Mouse (Mus musculus): ENCODE data around the gene Usp7. TPM values are rescaled to one million over a fixed set of nuclear protein-coding genes. Genes with fewer than 3 reads are reported as not detected.
"Not testable (repeated sequence)": the region's sequence is repeated elsewhere in the genome, so short reads cannot be mapped to it uniquely, and the experiment has no call there.

Usp7 gene
- polyA plus RNA-seq, 1 experiment from 2014 or later = 40.2 TPM

- peak overlapping the region; percentile 76 for H3K27ac ChIP-seq (replicated peaks; ENCODE audit: low read depth, low read length)
- under 1% methylated on average over 71 of the region's 110 CpGs for WGBS
- ATAC-seq (replicated peaks; ENCODE audit: insufficient number of reproducible peaks, low FRiP score, low TSS enrichment, low read depth) = 0 out of 2 replicates have a peak, but pooled peaks have one; percentile 29
- no peaks in the 10 kb centered on the region for H3K36me3 ChIP-seq (replicated peaks; ENCODE audit: control insufficient read depth, insufficient read depth, low read depth, low read length)
- peak overlapping the region; percentile 68 for H3K4me2 ChIP-seq (ENCODE audit: low read depth, low read length)
- H3K9me3 ChIP-seq (replicated peaks; ENCODE audit: control insufficient read depth, low read length) = no peaks in the 10 kb centered on the region
- peak overlapping the region; percentile 99 for H3K4me3 ChIP-seq (ENCODE audit: low read depth, low read length)
- H3K4me1 ChIP-seq (ENCODE audit: control insufficient read depth, insufficient read depth, low read length) = 0 out of 2 replicates have a peak, but pooled peaks cover 8% of the 10 kb centered on the region
- peak overlapping the region; percentile 97 for H3K9ac ChIP-seq (replicated peaks; ENCODE audit: low read length)
- peak; percentile 54 for DNase-seq (ENCODE audit: low spot score)
- H3K27me3 ChIP-seq (ENCODE audit: control insufficient read depth, insufficient read depth, low read length) = no peaks in the 10 kb centered on the region
Observed at GRCm38 (mm10) chr16:8737666-8738541, 54.2 kb downstream of the Usp7 start.

GRCm38 (mm10) chr16:8737341-8737665 lies 54.8 kb downstream of the Usp7 start:
- WGBS = 0% methylated on average over 11 of the region's 11 CpGs
- Histone ChIP-seq H3K9ac (replicated peaks; ENCODE audit: low read length) (peak overlapping the region; percentile 97), H3K36me3 (replicated peaks; ENCODE audit: control insufficient read depth, insufficient read depth, low read depth, low read length) (no peaks in the 10 kb centered on the region), H3K4me2 (ENCODE audit: low read depth, low read length) (peak overlapping the region; percentile 68), H3K4me1 (ENCODE audit: control insufficient read depth, insufficient read depth, low read length) (0 out of 2 replicates have a peak, but pooled peaks cover 8% of the 10 kb centered on the region), H3K27ac (replicated peaks; ENCODE audit: low read depth, low read length) (no peak overlapping the region), H3K4me3 (ENCODE audit: low read depth, low read length) (peak overlapping the region; percentile 99), H3K27me3 (ENCODE audit: control insufficient read depth, insufficient read depth, low read length) (no peaks in the 10 kb centered on the region), H3K9me3 (replicated peaks; ENCODE audit: control insufficient read depth, low read length) (no peaks in the 10 kb centered on the region)
- ATAC-seq (replicated peaks; ENCODE audit: insufficient number of reproducible peaks, low FRiP score, low TSS enrichment, low read depth) = no peak
- peak; percentile 14 for DNase-seq (ENCODE audit: low spot score)

GRCm38 (mm10) chr16:8736757-8737156 lies 55.4 kb downstream of the Usp7 start:
- Histone ChIP-seq H3K36me3 (replicated peaks; ENCODE audit: control insufficient read depth, insufficient read depth, low read depth, low read length) (no peaks in the 10 kb centered on the region), H3K27me3 (ENCODE audit: control insufficient read depth, insufficient read depth, low read length) (no peaks in the 10 kb centered on the region), H3K4me2 (ENCODE audit: low read depth, low read length) (peak overlapping the region; percentile 68), H3K4me1 (ENCODE audit: control insufficient read depth, insufficient read depth, low read length) (0 out of 2 replicates have a peak, but pooled peaks cover 8% of the 10 kb centered on the region), H3K9ac (replicated peaks; ENCODE audit: low read length) (peak overlapping the region; percentile 97), H3K4me3 (ENCODE audit: low read depth, low read length) (peak overlapping the region; percentile 99), H3K27ac (replicated peaks; ENCODE audit: low read depth, low read length) (no peak overlapping the region), H3K9me3 (replicated peaks; ENCODE audit: control insufficient read depth, low read length) (no peaks in the 10 kb centered on the region)
- WGBS = 6% methylated on average over 7 of the region's 7 CpGs
- no peak for DNase-seq (ENCODE audit: low spot score)
- no peak for ATAC-seq (replicated peaks; ENCODE audit: insufficient number of reproducible peaks, low FRiP score, low TSS enrichment, low read depth)

GRCm38 (mm10) chr16:8736032-8736431 lies 56.1 kb downstream of the Usp7 start:
- H3K27ac ChIP-seq (replicated peaks; ENCODE audit: low read depth, low read length) = no peak overlapping the region
- peak overlapping the region; percentile 26 for H3K9ac ChIP-seq (replicated peaks; ENCODE audit: low read length)
- 0 out of 2 replicates have a peak, but pooled peaks cover 8% of the 10 kb centered on the region for H3K4me1 ChIP-seq (ENCODE audit: control insufficient read depth, insufficient read depth, low read length)
- no peaks in the 10 kb centered on the region for H3K36me3 ChIP-seq (replicated peaks; ENCODE audit: control insufficient read depth, insufficient read depth, low read depth, low read length)
- WGBS = 24% methylated on average over 8 of the region's 8 CpGs
- peak overlapping the region; percentile 68 for H3K4me2 ChIP-seq (ENCODE audit: low read depth, low read length)
- H3K9me3 ChIP-seq (replicated peaks; ENCODE audit: control insufficient read depth, low read length) = no peaks in the 10 kb centered on the region
- peak overlapping the region; percentile 99 for H3K4me3 ChIP-seq (ENCODE audit: low read depth, low read length)
- H3K27me3 ChIP-seq (ENCODE audit: control insufficient read depth, insufficient read depth, low read length) = no peaks in the 10 kb centered on the region
- ATAC-seq (replicated peaks; ENCODE audit: insufficient number of reproducible peaks, low FRiP score, low TSS enrichment, low read depth) (no peak), DNase-seq (ENCODE audit: low spot score) (peak; percentile 24)

GRCm38 (mm10) chr16:8734693-8735092 lies 57.4 kb downstream of the Usp7 start:
- WGBS = 84% methylated on average over 4 of the region's 4 CpGs
- H3K36me3 ChIP-seq (replicated peaks; ENCODE audit: control insufficient read depth, insufficient read depth, low read depth, low read length) = no peaks in the 10 kb centered on the region

GRCm38 (mm10) chr16:8733624-8734023 lies 58.5 kb downstream of the Usp7 start:
- WGBS = 92% methylated on average over 4 of the region's 4 CpGs
- ATAC-seq (replicated peaks; ENCODE audit: insufficient number of reproducible peaks, low FRiP score, low TSS enrichment, low read depth) = no peak
- H3K4me1 ChIP-seq (ENCODE audit: control insufficient read depth, insufficient read depth, low read length) = 0 out of 2 replicates have a peak, but pooled peaks cover 8% of the 10 kb centered on the region

More at GRCm38 (mm10) chr16:8734693-8735092, 57.4 kb downstream of the Usp7 start:
- Histone ChIP-seq H3K9ac (replicated peaks; ENCODE audit: low read length) (no peak overlapping the region), H3K9me3 (replicated peaks; ENCODE audit: control insufficient read depth, low read length) (no peaks in the 10 kb centered on the region), H3K4me1 (ENCODE audit: control insufficient read depth, insufficient read depth, low read length) (0 out of 2 replicates have a peak, but pooled peaks cover 8% of the 10 kb centered on the region), H3K4me2 (ENCODE audit: low read depth, low read length) (no peak overlapping the region), H3K4me3 (ENCODE audit: low read depth, low read length) (no peak overlapping the region), H3K27me3 (ENCODE audit: control insufficient read depth, insufficient read depth, low read length) (no peaks in the 10 kb centered on the region), H3K27ac (replicated peaks; ENCODE audit: low read depth, low read length) (no peak overlapping the region)
- ATAC-seq (replicated peaks; ENCODE audit: insufficient number of reproducible peaks, low FRiP score, low TSS enrichment, low read depth) = no peak
- DNase-seq (ENCODE audit: low spot score) = no peak

GRCm38 (mm10) chr16:8732450-8732849 lies 59.7 kb downstream of the Usp7 start:
- H3K36me3 ChIP-seq (replicated peaks; ENCODE audit: control insufficient read depth, insufficient read depth, low read depth, low read length); H3K4me1 ChIP-seq (ENCODE audit: control insufficient read depth, insufficient read depth, low read length); ATAC-seq (replicated peaks; ENCODE audit: insufficient number of reproducible peaks, low FRiP score, low TSS enrichment, low read depth); DNase-seq (ENCODE audit: low spot score); H3K27ac ChIP-seq (replicated peaks; ENCODE audit: low read depth, low read length); H3K9ac ChIP-seq (replicated peaks; ENCODE audit: low read length); H3K4me2 ChIP-seq (ENCODE audit: low read depth, low read length); H3K4me3 ChIP-seq (ENCODE audit: low read depth, low read length); H3K9me3 ChIP-seq (replicated peaks; ENCODE audit: control insufficient read depth, low read length); H3K27me3 ChIP-seq (ENCODE audit: control insufficient read depth, insufficient read depth, low read length): not testable (repeated sequence)
- WGBS = 91% methylated on average over 3 of the region's 4 CpGs

More at GRCm38 (mm10) chr16:8733624-8734023, 58.5 kb downstream of the Usp7 start:
- H3K4me2 ChIP-seq (ENCODE audit: low read depth, low read length) = no peak overlapping the region
- DNase-seq (ENCODE audit: low spot score) = no peak
- no peak overlapping the region for H3K9ac ChIP-seq (replicated peaks; ENCODE audit: low read length)
- no peak overlapping the region for H3K4me3 ChIP-seq (ENCODE audit: low read depth, low read length)
- no peak overlapping the region for H3K27ac ChIP-seq (replicated peaks; ENCODE audit: low read depth, low read length)
- no peaks in the 10 kb centered on the region for H3K9me3 ChIP-seq (replicated peaks; ENCODE audit: control insufficient read depth, low read length)
- H3K27me3 ChIP-seq (ENCODE audit: control insufficient read depth, insufficient read depth, low read length) = no peaks in the 10 kb centered on the region
- no peaks in the 10 kb centered on the region for H3K36me3 ChIP-seq (replicated peaks; ENCODE audit: control insufficient read depth, insufficient read depth, low read depth, low read length)

GRCm38 (mm10) chr16:8731630-8732029 lies 60.5 kb downstream of the Usp7 start:
- no peak overlapping the region for H3K9ac ChIP-seq (replicated peaks; ENCODE audit: low read length)
- no peak overlapping the region for H3K4me2 ChIP-seq (ENCODE audit: low read depth, low read length)
- ATAC-seq (replicated peaks; ENCODE audit: insufficient number of reproducible peaks, low FRiP score, low TSS enrichment, low read depth) (no peak), DNase-seq (ENCODE audit: low spot score) (no peak)
- no peak overlapping the region for H3K27ac ChIP-seq (replicated peaks; ENCODE audit: low read depth, low read length)
- 94% methylated on average over 7 of the region's 7 CpGs for WGBS
- no peaks in the 10 kb centered on the region for H3K9me3 ChIP-seq (replicated peaks; ENCODE audit: control insufficient read depth, low read length)
- no peak overlapping the region for H3K4me3 ChIP-seq (ENCODE audit: low read depth, low read length)
- H3K4me1 ChIP-seq (ENCODE audit: control insufficient read depth, insufficient read depth, low read length) = 0 out of 2 replicates have a peak, but pooled peaks cover 8% of the 10 kb centered on the region
- no peaks in the 10 kb centered on the region for H3K36me3 ChIP-seq (replicated peaks; ENCODE audit: control insufficient read depth, insufficient read depth, low read depth, low read length)
- H3K27me3 ChIP-seq (ENCODE audit: control insufficient read depth, insufficient read depth, low read length) = no peaks in the 10 kb centered on the region

Data from embryonic facial prominence, embryonic 11.5 days (tissue).